Mouse (Mus musculus) cortical plate, adult 2 months (tissue): Measurements from ENCODE around the gene Gm15557. TPM values are rescaled to one million over a fixed set of nuclear protein-coding genes. Genes with fewer than 3 reads are reported as not detected.
A peak's percentile ranks its signal among the peaks of the same experiment; 100 is the strongest.

Experiments
- H3K27ac ChIP-seq: fragments of 200-500 bp; 2 replicates; pipeline ENCODE4 v1.5.1; 2012; ENCODE audit warnings: low read length, control low read depth, inconsistent platforms; ENCODE audit not compliant: insufficient read depth
- H3K4me1 ChIP-seq: fragments of 200-500 bp; 2 replicates; pipeline ENCODE4 v1.6.1; 2011; ENCODE audit warnings: low read length; ENCODE audit not compliant: control insufficient read depth, insufficient read depth
- H3K4me3 ChIP-seq: fragments of 200-500 bp; 2 replicates; pipeline ENCODE4 v1.5.1; 2011; ENCODE audit warnings: mild to moderate bottlenecking, low read length, control low read depth; ENCODE audit not compliant: insufficient read depth
- CTCF ChIP-seq: fragments of 200-500 bp; IDR thresholded peaks from 2 replicates; pipeline ENCODE4 v1.5.1; 2011; ENCODE audit warnings: mild to moderate bottlenecking, control low read depth, low read length; ENCODE audit not compliant: insufficient read depth; ENCODE audit errors: extremely low read depth
- POLR2A ChIP-seq: fragments of 200-500 bp; IDR thresholded peaks from 2 replicates; pipeline ENCODE4 v1.6.1; 2011; ENCODE audit warnings: mild to moderate bottlenecking, low read length, control low read depth; ENCODE audit not compliant: insufficient read depth; ENCODE audit errors: extremely low read depth
- polyA plus RNA-seq: library from polyadenylated mRNA; depleted of rRNA; stranded (reverse); fragments of >200 nt; gene quantifications from 2 replicates; pipeline ENCODE4 v1.2.3, GENCODE M21; 2012

The Gm15557 gene
- polyA plus RNA-seq, 1 experiment = not detected

DNA sequence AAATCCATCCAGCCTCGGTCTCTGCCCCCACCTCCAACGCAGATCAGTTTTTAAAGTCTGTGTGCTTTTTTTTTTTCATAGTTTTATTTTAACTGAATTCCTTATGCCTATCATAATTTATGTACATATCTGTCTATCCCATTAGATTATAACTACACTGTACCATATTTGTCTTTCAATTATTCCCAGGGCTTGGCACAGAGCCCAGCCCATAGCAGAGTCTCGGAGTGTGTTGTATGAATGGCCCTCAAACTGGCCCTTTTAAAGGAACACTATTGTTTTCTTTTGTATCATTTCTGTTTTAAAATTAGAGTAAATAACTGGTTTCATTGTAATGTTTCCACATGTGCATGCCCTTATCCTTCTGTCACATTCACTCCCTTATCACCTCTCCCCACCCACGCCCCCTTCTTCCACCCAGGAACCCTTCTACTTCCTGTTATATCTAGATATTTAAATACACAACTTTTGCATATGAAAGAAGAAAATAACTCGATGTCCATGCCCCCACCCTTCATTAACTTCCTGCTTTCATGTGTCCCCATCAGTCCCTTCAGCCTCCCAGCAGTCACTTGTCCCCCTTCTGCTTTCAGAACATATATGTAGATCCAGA, 7.0 kb downstream of the Gm15557 start:
- no peak overlapping the region for H3K4me3 ChIP-seq

DNA sequence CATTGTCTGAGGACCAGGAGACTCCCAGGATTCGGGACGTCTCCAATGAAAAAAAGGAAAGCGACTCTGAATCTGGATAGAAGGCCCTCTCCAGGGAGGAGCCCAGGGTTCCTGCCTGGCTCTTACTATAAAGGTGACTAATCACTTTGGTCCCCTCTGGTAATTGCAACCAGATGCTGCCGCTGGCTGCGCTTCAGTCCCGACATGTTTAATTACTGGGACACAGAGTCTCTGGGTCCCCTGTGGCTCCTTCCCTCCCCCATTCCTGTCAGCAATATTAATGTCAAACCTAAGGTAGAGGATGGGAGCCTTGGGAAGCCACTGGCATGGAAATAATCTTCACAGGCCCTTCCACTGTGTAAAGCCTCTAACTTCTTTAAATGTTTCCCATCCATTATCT, 8.8 kb downstream of the Gm15557 start:
- Histone ChIP-seq H3K27ac (no peak overlapping the region), H3K4me1 (no peaks in the 10 kb centered on the region), H3K4me3 (no peak overlapping the region)
- TF ChIP-seq CTCF (no peak), POLR2A (no peak)

More for the DNA sequence above, 7.0 kb downstream of the Gm15557 start:
- no peaks in the 10 kb centered on the region for H3K4me1 ChIP-seq
- TF ChIP-seq CTCF (no peak), POLR2A (no peak)
- no peak overlapping the region for H3K27ac ChIP-seq

- no peak overlapping the region for H3K27ac ChIP-seq
- no peak overlapping the region for H3K4me3 ChIP-seq
- TF ChIP-seq CTCF (peak; percentile 64), POLR2A (no peak)
- H3K4me1 ChIP-seq = no peaks in the 10 kb centered on the region
Observed at GRCm38 (mm10) chr2:155952006-155952405, 11.5 kb downstream of the Gm15557 start.

DNA sequence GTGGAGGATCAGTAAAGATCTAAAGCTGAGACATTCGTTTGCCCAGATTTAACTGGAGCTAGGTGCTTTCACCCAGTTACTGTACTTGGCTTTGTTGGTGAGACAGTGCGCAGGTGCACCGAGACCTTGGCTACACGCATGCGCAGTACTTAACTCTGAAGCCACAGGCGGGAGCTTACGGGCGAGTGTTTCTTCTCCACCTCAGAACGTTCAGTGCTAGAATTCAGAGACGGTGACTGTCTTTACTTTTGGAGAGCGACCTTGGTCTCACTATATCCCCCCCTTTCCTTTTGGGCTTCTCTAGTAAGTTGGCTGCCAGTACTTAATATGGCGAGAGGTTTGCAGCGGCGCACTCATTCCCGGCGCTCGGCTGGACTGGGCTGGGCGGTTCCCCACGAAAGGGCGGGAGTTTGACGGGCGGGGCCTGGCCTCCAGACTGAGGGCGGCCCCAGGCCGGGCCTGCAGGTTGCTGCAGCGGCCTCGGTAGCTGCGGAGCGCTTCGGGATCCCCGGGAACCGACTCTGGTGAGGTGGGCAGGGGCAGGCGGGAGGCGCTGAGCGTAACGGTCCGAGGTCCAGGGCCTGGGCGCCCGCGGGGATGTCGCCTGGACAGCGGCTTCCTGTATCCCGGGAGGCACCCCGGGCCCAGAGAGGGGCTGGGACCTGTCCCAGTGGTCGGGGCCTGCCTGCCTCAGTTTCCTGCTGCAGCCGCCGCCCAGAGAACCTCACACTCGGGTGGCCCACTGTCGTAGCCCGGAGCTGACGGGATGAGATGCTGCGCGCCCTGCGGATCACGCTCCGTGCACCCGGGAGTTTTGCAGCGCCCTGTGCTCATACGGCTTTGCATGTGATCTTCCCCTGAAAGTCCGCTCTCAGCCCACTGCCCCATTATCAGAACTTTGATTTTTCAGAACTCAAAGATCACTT, 15.9 kb downstream of the Gm15557 start, which contains the start of gene Cep250:
Gene Cep250 (plus strand): TSS at position 325 of the 926 bp plus-strand sequence.
- TF ChIP-seq POLR2A = peak; percentile 74
- TF ChIP-seq CTCF = no peak

DNA sequence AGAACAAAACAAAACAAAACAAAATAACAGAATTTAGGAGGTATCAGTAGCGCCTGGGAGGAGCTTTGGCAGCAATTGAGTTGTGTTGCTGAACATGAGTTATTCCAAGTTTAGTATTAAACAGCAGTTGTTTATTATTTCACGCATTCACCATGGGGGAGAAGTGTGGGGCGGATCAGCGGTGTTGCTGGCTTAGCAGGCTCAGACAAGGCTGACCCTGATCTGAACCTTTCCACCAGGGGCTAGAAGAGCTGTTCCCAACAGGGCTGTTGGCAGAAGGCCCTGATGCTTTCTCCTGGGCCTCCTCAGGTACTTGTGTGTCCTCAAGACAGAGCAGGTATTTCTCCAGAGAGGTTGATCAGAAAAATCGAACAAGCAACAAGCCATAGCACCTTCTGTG, 19.5 kb downstream of the Gm15557 start:
- Histone ChIP-seq H3K4me1 (no peaks in the 10 kb centered on the region; the same call in 1 of the 2 replicates), H3K27ac (no peak overlapping the region), H3K4me3 (no peak overlapping the region)
- TF ChIP-seq CTCF (no peak), POLR2A (no peak)

More for the DNA sequence above, 15.9 kb downstream of the Gm15557 start, which contains the start of gene Cep250:
- Histone ChIP-seq H3K4me1 (no peaks in the 10 kb centered on the region; the same call in 1 of the 2 replicates), H3K4me3 (peak within 1 kb of the TSS; percentile 42), H3K27ac (peak within 1 kb of the TSS; percentile 71)

- no peak for TF ChIP-seq CTCF
- TF ChIP-seq POLR2A = no peak
- Histone ChIP-seq H3K4me1 (no peaks in the 10 kb centered on the region; the same call in 1 of the 2 replicates), H3K27ac (no peak overlapping the region), H3K4me3 (no peak overlapping the region)
Observed at GRCm38 (mm10) chr2:155961862-155962261, 21.3 kb downstream of the Gm15557 start.

GRCm38 (mm10) chr2:155962991-155963390, 22.5 kb downstream of the Gm15557 start:
- no peak overlapping the region for H3K27ac ChIP-seq
- H3K4me1 ChIP-seq = no peaks in the 10 kb centered on the region
- TF ChIP-seq CTCF (peak; percentile 45; the same call in 1 of the 2 replicates), POLR2A (no peak)
- no peak overlapping the region for H3K4me3 ChIP-seq

- no peak overlapping the region for H3K27ac ChIP-seq
- no peaks in the 10 kb centered on the region for H3K4me1 ChIP-seq
- no peak overlapping the region for H3K4me3 ChIP-seq
- no peak for TF ChIP-seq POLR2A
- TF ChIP-seq CTCF = no peak
Observed at GRCm38 (mm10) chr2:155973348-155973747, 32.8 kb downstream of the Gm15557 start.

DNA sequence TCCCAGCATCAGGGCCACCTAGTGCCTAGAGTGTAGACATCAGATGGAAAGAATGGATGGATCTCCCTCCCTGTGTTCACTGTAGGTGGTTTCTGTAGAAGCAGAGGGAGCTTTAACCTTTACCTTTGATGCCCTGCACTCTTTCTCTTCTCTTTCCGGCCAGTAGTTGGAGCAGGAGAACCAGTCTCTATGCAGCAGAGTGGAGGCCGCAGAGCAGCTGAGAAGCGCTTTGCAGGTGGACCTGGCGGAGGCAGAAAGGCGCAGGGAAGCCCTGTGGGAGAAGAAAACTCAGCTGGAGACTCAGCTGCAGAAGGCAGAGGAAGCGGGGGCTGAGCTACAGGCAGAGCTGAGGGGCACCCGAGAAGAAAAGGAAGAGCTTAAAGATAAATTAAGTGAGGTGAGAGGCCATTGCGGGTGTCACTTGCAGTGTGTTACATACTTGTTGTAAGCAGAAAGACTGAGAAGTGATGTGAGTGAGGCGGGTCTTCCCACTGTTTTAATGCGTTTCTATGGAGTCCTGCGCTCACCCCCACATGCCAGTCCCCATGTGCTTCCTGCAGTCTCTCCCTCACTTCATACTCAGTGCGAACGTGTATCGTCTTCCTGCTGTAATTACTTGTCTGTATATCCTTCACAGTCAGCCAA, 33.7 kb downstream of the Gm15557 start:
- TF ChIP-seq POLR2A (no peak), CTCF (no peak)
- Histone ChIP-seq H3K4me3 (no peak overlapping the region), H3K4me1 (no peaks in the 10 kb centered on the region), H3K27ac (no peak overlapping the region)
